Mouse (Mus musculus): Measurements from ENCODE around the gene Ntrk3.

- no peak for TF ChIP-seq CTCF (conservative IDR thresholded peaks at IDR 0.05; ENCODE audit: insufficient read depth, insufficient read length, low read depth, low read length)
- TF ChIP-seq POLR2A (IDR thresholded peaks at IDR 0.05; ENCODE audit: low read depth, low read length) = no peak
Measured at GRCm38 (mm10) chr7:78145251-78145650, 592.6 kb downstream of the Ntrk3 start.
